Mouse (Mus musculus): ENCODE results near the gene Fam83g. TPM values are rescaled to one million over a fixed set of nuclear protein-coding genes. Genes with fewer than 3 reads are reported as not detected.
"Not testable (repeated sequence)": the region's sequence is repeated elsewhere in the genome, so short reads cannot be mapped to it uniquely, and the experiment has no call there.

Gene Fam83g
- 2.1 and 2.2 TPM in 2 replicates for polyA plus RNA-seq (2014; fragmentation: Nextera tagmentation; extraction: Ambion mirVana)

- Histone ChIP-seq H3K4me2 (peak within 1 kb of the TSS; percentile 70), H3K27ac (ENCODE audit: low read depth) (peak within 1 kb of the TSS; percentile 12; the same call in 1 of the 2 replicates), H3K4me3 (ENCODE audit: low read depth, low read length) (peak within 1 kb of the TSS; percentile 42), H3K36me3 (ENCODE audit: insufficient read depth) (no peaks in the 10 kb centered on the region), H3K4me1 (ENCODE audit: insufficient read depth) (0 out of 2 replicates have a peak, but pooled peaks cover 6% of the 10 kb centered on the region), H3K9me3 (ENCODE audit: low read depth, low read length) (no peaks in the 10 kb centered on the region), H3K9ac (peak within 1 kb of the TSS; percentile 42), H3K27me3 (ENCODE audit: insufficient read depth, low read length) (peaks cover 35% of the 10 kb centered on the region)
- ATAC-seq (ENCODE audit: insufficient read depth), result peak; percentile 53
- 1% methylated on average over 74 of the region's 76 CpGs for WGBS
- no peak for TF ChIP-seq CTCF (IDR thresholded peaks at IDR 0.05; ENCODE audit: low read depth)
- DNase-seq, result peak; percentile 60
Observed at GRCm38 (mm10) chr11:61683907-61684731, at the start of gene Fam83g. TSS of gene Fam83g (plus strand) at chr11:61684091.

- not testable (repeated sequence) for H3K27ac ChIP-seq (ENCODE audit: low read depth); H3K4me3 ChIP-seq (ENCODE audit: low read depth, low read length); H3K27me3 ChIP-seq (ENCODE audit: insufficient read depth, low read length); H3K36me3 ChIP-seq (ENCODE audit: insufficient read depth); H3K4me2 ChIP-seq; ATAC-seq (ENCODE audit: insufficient read depth); H3K9me3 ChIP-seq (ENCODE audit: low read depth, low read length); H3K9ac ChIP-seq; DNase-seq; H3K4me1 ChIP-seq (ENCODE audit: insufficient read depth)
- WGBS, result 93% methylated on average over 3 of the region's 4 CpGs
Observed at GRCm38 (mm10) chr11:61636309-61636708, 47.6 kb upstream of the Fam83g start.

- H3K4me1 ChIP-seq (ENCODE audit: insufficient read depth), result no peaks in the 10 kb centered on the region
- H3K9me3 ChIP-seq (ENCODE audit: low read depth, low read length), result no peaks in the 10 kb centered on the region
- ATAC-seq (ENCODE audit: insufficient read depth) (no peak), DNase-seq (no peak)
- no peak overlapping the region for H3K4me2 ChIP-seq
- no peak overlapping the region for H3K9ac ChIP-seq
- 0 out of 2 replicates have a peak, but pooled peaks have one; percentile 1 for TF ChIP-seq CTCF (IDR thresholded peaks at IDR 0.05; ENCODE audit: low read depth)
- H3K27ac ChIP-seq (ENCODE audit: low read depth), result no peak overlapping the region
- 50% methylated on average over 1 of the region's 1 CpGs for WGBS
- H3K36me3 ChIP-seq (ENCODE audit: insufficient read depth), result no peaks in the 10 kb centered on the region
- H3K4me3 ChIP-seq (ENCODE audit: low read depth, low read length), result no peak overlapping the region
- H3K27me3 ChIP-seq (ENCODE audit: insufficient read depth, low read length), result no peaks in the 10 kb centered on the region
Observed at GRCm38 (mm10) chr11:61637413-61637812, 46.5 kb upstream of the Fam83g start.

- TF ChIP-seq CTCF (IDR thresholded peaks at IDR 0.05; ENCODE audit: low read depth), result no peak
- no peak overlapping the region for H3K4me3 ChIP-seq (ENCODE audit: low read depth, low read length)
- H3K27me3 ChIP-seq (ENCODE audit: insufficient read depth, low read length), result no peaks in the 10 kb centered on the region
- WGBS, result 78% methylated on average over 3 of the region's 3 CpGs
- DNase-seq, result no peak
- H3K4me1 ChIP-seq (ENCODE audit: insufficient read depth), result no peaks in the 10 kb centered on the region
- no peaks in the 10 kb centered on the region for H3K36me3 ChIP-seq (ENCODE audit: insufficient read depth)
- no peak overlapping the region for H3K9ac ChIP-seq
- no peaks in the 10 kb centered on the region for H3K9me3 ChIP-seq (ENCODE audit: low read depth, low read length)
- no peak overlapping the region for H3K4me2 ChIP-seq
- H3K27ac ChIP-seq (ENCODE audit: low read depth), result no peak overlapping the region
- ATAC-seq (ENCODE audit: insufficient read depth), result no peak
Observed at GRCm38 (mm10) chr11:61637856-61638255, 46.0 kb upstream of the Fam83g start.

- Histone ChIP-seq H3K4me2 (no peak overlapping the region), H3K36me3 (ENCODE audit: insufficient read depth) (no peaks in the 10 kb centered on the region), H3K9ac (no peak overlapping the region), H3K27me3 (ENCODE audit: insufficient read depth, low read length) (no peaks in the 10 kb centered on the region), H3K4me3 (ENCODE audit: low read depth, low read length) (no peak overlapping the region), H3K4me1 (ENCODE audit: insufficient read depth) (no peaks in the 10 kb centered on the region), H3K9me3 (ENCODE audit: low read depth, low read length) (no peaks in the 10 kb centered on the region), H3K27ac (ENCODE audit: low read depth) (no peak overlapping the region)
- peak; percentile 30 for DNase-seq
- WGBS, result 61% methylated on average over 12 of the region's 12 CpGs
- TF ChIP-seq CTCF (IDR thresholded peaks at IDR 0.05; ENCODE audit: low read depth), result no peak
- ATAC-seq (ENCODE audit: insufficient read depth), result no peak
Observed at GRCm38 (mm10) chr11:61638764-61639536, 44.9 kb upstream of the Fam83g start.

GRCm38 (mm10) chr11:61639601-61640177 is 44.2 kb upstream of the Fam83g start:
- Histone ChIP-seq H3K27me3 (ENCODE audit: insufficient read depth, low read length) (no peaks in the 10 kb centered on the region), H3K27ac (ENCODE audit: low read depth) (no peak overlapping the region), H3K4me2 (no peak overlapping the region), H3K9me3 (ENCODE audit: low read depth, low read length) (no peaks in the 10 kb centered on the region), H3K4me3 (ENCODE audit: low read depth, low read length) (no peak overlapping the region), H3K9ac (no peak overlapping the region), H3K36me3 (ENCODE audit: insufficient read depth) (no peaks in the 10 kb centered on the region), H3K4me1 (ENCODE audit: insufficient read depth) (no peaks in the 10 kb centered on the region; the same call in 1 of the 2 replicates)
- TF ChIP-seq CTCF (IDR thresholded peaks at IDR 0.05; ENCODE audit: low read depth), result no peak
- DNase-seq, result no peak
- 84% methylated on average over 6 of the region's 6 CpGs for WGBS
- ATAC-seq (ENCODE audit: insufficient read depth), result no peak

GRCm38 (mm10) chr11:61640585-61640984 is 43.3 kb upstream of the Fam83g start:
- not testable (repeated sequence) for H3K27ac ChIP-seq (ENCODE audit: low read depth); H3K4me2 ChIP-seq; H3K9me3 ChIP-seq (ENCODE audit: low read depth, low read length); H3K27me3 ChIP-seq (ENCODE audit: insufficient read depth, low read length); H3K36me3 ChIP-seq (ENCODE audit: insufficient read depth); H3K4me1 ChIP-seq (ENCODE audit: insufficient read depth); ATAC-seq (ENCODE audit: insufficient read depth); H3K4me3 ChIP-seq (ENCODE audit: low read depth, low read length); H3K9ac ChIP-seq
- DNase-seq, result peak; percentile 14
- 47% methylated on average over 9 of the region's 9 CpGs for WGBS
